Mouse (Mus musculus): ENCODE results near the gene Hist1h2ab. TPM values are rescaled to one million over a fixed set of nuclear protein-coding genes. Genes with fewer than 3 reads are reported as not detected.
"Not testable (repeated sequence)": the region's sequence is repeated elsewhere in the genome, so short reads cannot be mapped to it uniquely, and the experiment has no call there.

The Hist1h2ab gene
- polyA plus RNA-seq, 1 experiment from 2014 or later, result 7.2 TPM

DNA sequence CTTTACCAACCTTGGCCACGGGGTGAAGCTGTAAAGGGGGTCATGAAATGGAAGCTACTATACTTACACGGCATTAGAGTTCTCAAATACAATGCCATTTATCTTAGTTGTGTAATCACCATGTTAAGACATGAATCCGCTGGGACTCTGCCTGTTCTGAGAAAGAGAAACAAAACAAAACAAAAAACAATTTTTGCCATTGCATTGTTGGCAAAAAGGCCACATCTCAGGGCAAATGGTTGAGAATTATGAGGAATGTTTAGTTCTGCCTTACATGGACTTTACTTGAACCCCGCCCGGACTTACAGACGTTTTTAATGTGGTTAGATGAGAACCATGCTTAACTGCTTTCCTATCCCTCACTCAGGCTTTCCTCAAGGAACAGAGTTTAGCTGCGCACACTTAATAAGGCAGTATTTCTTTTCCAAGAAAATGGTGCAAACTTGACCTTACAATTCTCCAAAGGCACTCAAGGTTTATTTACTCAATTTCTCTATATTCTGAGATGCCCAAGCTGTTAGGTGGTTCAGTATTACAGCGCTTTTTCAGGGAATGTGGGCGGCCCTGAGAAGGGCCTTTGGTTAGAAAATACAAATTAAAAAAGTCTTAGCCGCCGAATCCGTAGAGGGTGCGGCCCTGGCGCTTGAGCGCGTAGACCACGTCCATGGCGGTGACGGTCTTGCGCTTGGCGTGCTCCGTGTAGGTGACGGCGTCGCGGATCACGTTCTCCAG, 9.5 kb downstream of the Hist1h2ab start:
- ATAC-seq (replicated peaks), result peak; percentile 51
- Histone ChIP-seq H3K27ac (peak overlapping the region; percentile 87), H3K9ac (peak overlapping the region; percentile 44), H3K4me1 (peaks cover 40% of the 10 kb centered on the region), H3K4me2 (peak overlapping the region; percentile 94), H3K36me3 (replicated peaks) (no peaks in the 10 kb centered on the region), H3K9me3 (no peaks in the 10 kb centered on the region), H3K4me3 (peak overlapping the region; percentile 65), H3K27me3 (replicated peaks) (no peaks in the 10 kb centered on the region)
- 2% methylated on average over 23 of the region's 27 CpGs for whole genome bisulfite sequencing

DNA sequence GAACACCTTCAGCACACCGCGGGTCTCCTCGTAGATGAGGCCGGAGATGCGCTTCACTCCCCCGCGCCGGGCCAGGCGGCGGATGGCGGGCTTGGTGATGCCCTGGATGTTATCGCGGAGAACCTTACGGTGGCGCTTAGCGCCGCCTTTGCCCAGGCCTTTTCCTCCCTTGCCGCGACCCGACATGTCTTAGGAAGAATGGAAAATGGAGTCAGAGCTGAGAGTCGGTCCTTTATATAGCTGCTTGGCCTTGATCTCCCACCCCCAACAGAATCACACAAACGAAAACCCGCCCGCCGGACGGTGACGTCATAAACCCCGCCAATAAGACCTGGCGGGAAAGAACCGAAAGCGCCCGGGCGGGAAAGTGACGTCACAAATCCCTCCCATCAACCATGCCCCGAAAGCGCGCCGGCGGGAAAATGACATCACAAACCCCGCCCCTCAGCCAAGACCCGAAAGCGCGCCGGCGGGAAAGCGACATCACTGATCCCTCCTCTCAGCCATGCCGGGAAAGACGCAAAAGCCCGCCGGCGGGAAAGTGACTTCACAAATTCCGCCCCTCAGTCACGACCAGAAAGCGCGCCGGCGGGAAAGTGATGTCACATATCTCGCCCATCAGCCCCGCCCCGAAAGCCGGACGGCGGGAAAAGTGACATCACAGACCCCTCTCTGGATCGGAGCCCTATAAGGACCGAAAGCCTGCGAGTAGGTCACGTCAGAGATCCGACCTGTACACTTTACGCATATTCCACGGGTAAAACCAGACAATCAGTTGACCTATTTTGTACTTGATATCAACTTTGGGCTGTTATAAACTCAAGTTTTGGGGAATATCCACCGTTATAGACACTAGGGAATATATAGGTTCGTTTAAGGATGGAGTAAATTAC, 10.3 kb downstream of the Hist1h2ab start, which contains the start of gene Hist1h4a:
Hist1h4a (minus strand) TSS at position 259 of the 893 bp plus-strand sequence.
- Histone ChIP-seq H3K4me2 (peak within 1 kb of the TSS; percentile 94), H3K4me3 (peak within 1 kb of the TSS; percentile 65), H3K9me3 (no peaks in the 10 kb centered on the region), H3K9ac (peak within 1 kb of the TSS; percentile 44), H3K36me3 (replicated peaks) (no peaks in the 10 kb centered on the region), H3K27me3 (replicated peaks) (no peaks in the 10 kb centered on the region), H3K27ac (peak within 1 kb of the TSS; percentile 87), H3K4me1 (peaks cover 39% of the 10 kb centered on the region)
- ATAC-seq (replicated peaks), result peak; percentile 81
- WGBS, result under 1% methylated on average over 67 of the region's 72 CpGs

DNA sequence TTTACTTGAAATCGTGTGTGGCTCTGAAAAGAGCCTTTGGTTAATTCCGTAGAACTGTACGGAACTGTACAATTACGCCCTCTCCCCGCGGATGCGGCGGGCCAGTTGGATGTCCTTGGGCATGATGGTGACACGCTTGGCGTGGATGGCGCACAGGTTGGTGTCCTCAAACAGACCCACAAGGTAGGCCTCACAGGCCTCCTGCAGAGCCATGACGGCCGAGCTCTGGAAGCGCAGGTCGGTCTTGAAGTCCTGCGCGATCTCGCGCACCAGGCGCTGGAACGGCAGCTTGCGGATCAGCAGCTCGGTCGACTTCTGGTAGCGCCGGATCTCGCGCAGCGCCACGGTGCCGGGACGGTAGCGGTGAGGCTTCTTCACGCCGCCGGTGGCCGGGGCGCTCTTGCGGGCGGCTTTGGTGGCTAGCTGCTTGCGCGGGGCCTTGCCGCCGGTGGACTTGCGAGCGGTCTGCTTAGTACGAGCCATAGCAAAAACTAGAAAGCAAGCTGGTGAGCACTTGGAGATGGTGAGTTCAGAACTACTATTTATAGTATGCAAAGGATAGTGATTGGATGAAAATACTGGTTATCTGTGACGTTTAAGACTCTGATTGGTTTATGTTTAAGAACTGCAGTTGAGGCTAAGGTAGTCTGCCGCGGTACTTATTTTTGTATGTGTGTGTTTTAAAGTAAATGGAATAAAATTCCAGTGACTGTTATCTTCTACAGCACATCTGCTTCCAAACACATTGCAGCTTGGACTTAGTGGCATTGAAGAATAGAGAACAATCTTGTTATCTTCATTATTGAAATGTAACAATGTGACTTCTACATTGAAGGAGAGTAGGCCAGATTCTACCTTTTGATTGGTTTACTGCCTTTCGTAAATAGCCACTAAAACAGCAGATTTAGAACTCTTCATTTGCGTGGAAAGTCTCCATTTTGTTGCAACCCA, 11.2 kb downstream of the Hist1h2ab start, which contains the start of gene Hist1h3a:
Hist1h3a (minus strand) TSS at position 516 of the 951 bp plus-strand sequence.
- H3K4me2 ChIP-seq, result peak within 1 kb of the TSS; percentile 94
- ATAC-seq (replicated peaks), result peak; percentile 65
- not testable (repeated sequence) for H3K27me3 ChIP-seq (replicated peaks); H3K9me3 ChIP-seq; H3K36me3 ChIP-seq (replicated peaks)
- WGBS, result under 1% methylated on average over 29 of the region's 52 CpGs
- H3K9ac ChIP-seq, result peak within 1 kb of the TSS; percentile 29; the same call in 1 of the 2 replicates
- H3K27ac ChIP-seq, result peak within 1 kb of the TSS; percentile 87
- H3K4me3 ChIP-seq, result peak within 1 kb of the TSS; percentile 65
- peaks cover 38% of the 10 kb centered on the region for H3K4me1 ChIP-seq

DNA sequence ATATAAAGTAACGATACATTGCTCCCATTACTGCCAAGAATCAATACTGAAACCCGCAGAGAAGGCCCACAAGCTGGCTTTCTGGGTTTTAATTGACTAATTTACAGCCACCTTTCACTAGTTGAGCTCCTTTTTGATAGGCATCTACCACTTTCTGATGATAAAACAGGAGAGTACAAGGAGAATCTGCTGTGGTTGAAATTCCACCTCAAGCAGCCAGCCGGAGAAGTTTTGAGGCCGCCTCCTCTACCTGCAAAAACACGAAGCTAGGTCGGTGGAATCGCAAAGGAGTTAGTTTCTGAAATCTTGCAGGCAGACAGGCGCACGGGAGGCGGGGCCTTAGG, 12.3 kb downstream of the Hist1h2ab start:
- Histone ChIP-seq H3K4me3 (peak overlapping the region; percentile 65), H3K36me3 (replicated peaks) (no peaks in the 10 kb centered on the region), H3K27ac (peak overlapping the region; percentile 87), H3K27me3 (replicated peaks) (no peaks in the 10 kb centered on the region), H3K4me2 (peak overlapping the region; percentile 94), H3K9me3 (no peaks in the 10 kb centered on the region), H3K9ac (peak overlapping the region; percentile 67; the same call in 1 of the 2 replicates), H3K4me1 (peaks cover 33% of the 10 kb centered on the region)
- WGBS, result under 1% methylated on average over 10 of the region's 10 CpGs
- no peak for ATAC-seq (replicated peaks)

DNA sequence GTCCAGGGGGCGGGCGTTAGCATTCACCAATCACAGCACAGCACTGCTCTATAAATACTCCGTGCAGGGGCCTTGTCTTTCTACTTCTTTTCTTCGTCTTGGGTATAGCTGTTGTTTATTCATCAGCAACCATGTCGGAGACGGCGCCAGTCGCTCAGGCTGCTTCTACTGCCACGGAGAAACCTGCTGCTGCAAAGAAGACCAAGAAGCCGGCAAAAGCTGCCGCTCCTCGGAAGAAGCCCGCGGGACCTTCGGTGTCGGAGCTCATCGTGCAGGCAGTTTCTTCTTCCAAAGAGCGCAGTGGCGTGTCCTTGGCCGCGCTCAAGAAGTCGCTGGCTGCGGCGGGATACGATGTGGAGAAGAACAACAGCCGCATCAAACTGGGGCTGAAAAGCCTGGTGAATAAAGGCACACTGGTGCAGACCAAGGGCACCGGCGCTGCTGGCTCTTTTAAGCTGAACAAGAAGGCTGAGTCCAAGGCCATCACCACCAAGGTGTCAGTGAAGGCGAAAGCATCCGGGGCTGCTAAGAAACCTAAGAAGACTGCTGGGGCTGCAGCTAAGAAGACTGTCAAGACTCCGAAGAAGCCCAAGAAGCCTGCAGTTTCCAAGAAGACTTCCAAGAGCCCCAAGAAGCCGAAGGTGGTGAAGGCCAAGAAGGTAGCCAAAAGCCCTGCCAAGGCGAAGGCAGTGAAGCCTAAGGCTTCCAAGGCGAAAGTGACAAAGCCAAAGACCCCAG, 12.8 kb downstream of the Hist1h2ab start, which contains the start of gene Hist1h1a:
Hist1h1a (plus strand) TSS at position 81 of the 738 bp plus-strand sequence.
- 3% methylated on average over 34 of the region's 34 CpGs for WGBS
- no peaks in the 10 kb centered on the region for H3K9me3 ChIP-seq
- peak within 1 kb of the TSS; percentile 65 for H3K4me3 ChIP-seq
- H3K36me3 ChIP-seq (replicated peaks), result no peaks in the 10 kb centered on the region
- H3K4me2 ChIP-seq, result peak within 1 kb of the TSS; percentile 94
- H3K4me1 ChIP-seq, result peaks cover 33% of the 10 kb centered on the region
- H3K27me3 ChIP-seq (replicated peaks), result no peaks in the 10 kb centered on the region
- ATAC-seq (replicated peaks), result peak; percentile 77
- H3K9ac ChIP-seq, result peak within 1 kb of the TSS; percentile 67
- H3K27ac ChIP-seq, result peak within 1 kb of the TSS; percentile 87

DNA sequence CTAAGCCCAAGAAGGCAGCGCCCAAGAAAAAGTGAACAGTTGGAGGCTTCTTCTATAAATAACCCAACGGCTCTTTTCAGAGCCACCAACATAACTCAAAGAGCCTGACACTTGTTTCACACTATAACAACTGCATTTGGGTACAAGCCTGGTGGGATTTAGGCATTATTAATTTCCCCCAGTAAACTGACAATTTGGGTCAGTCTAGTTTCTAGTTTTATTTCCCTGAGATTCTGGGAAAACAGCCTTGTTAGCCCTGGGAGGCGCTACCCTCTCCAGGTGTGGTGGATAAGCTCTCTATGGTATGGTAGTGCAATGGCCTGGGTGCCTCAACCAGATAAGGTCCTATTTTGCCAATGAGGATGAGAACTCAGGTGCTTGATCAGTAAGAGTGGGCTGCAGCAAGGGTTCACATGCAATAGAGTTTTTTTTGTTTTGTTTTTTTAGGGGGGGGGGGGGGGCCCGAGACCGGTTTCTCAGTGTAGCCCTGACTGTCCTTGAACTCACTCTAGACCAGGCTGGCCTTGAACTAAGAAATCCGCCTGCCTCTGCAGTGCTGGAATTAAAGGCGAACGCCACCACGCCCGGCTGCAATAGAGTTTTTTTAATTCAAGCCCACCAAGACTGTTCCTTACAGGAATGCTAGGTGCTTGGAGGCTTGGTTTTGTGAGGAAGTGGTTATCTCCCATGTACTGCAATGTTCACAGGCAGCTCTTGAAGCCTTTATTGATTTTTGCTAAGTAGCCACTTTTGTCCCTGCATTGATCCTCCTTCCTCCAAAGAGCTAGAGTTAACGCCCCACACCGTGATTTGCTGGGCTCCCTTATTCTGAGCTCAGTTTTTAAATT, 13.6 kb downstream of the Hist1h2ab start:
- H3K4me3 ChIP-seq, result peak overlapping the region; percentile 65
- no peaks in the 10 kb centered on the region for H3K27me3 ChIP-seq (replicated peaks)
- H3K4me1 ChIP-seq, result peaks cover 33% of the 10 kb centered on the region
- peak overlapping the region; percentile 67 for H3K9ac ChIP-seq
- 28% methylated on average over 12 of the region's 12 CpGs for WGBS
- no peaks in the 10 kb centered on the region for H3K9me3 ChIP-seq
- no peak for ATAC-seq (replicated peaks)
- H3K36me3 ChIP-seq (replicated peaks), result no peaks in the 10 kb centered on the region
- H3K4me2 ChIP-seq, result peak overlapping the region; percentile 94
- peak overlapping the region; percentile 87; the same call in 1 of the 2 replicates for H3K27ac ChIP-seq

DNA sequence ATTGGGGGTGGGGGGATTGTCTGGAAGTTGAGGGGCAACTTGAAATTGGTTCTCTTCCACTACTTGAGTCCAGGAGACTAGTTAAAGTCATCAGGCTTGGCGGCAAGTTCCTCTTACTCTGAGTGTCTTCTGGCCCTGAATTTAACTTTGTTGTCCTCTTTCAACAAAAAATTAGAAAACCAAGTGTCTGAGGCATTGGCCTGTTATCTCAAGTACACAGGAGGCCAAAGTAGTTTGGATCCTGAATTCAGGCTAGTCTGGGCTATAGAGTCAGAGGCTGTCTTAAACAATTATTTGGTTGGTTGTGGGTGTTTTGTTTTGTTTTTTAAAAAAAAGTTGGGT, 14.2 kb downstream of the Hist1h2ab start:
- WGBS, result 73% methylated on average over 1 of the region's 1 CpGs
- Histone ChIP-seq H3K4me1 (peaks cover 28% of the 10 kb centered on the region), H3K9me3 (no peaks in the 10 kb centered on the region), H3K27me3 (replicated peaks) (no peaks in the 10 kb centered on the region), H3K4me2 (no peak overlapping the region), H3K9ac (no peak overlapping the region), H3K36me3 (replicated peaks) (no peaks in the 10 kb centered on the region), H3K4me3 (no peak overlapping the region), H3K27ac (no peak overlapping the region)
- no peak for ATAC-seq (replicated peaks)

DNA sequence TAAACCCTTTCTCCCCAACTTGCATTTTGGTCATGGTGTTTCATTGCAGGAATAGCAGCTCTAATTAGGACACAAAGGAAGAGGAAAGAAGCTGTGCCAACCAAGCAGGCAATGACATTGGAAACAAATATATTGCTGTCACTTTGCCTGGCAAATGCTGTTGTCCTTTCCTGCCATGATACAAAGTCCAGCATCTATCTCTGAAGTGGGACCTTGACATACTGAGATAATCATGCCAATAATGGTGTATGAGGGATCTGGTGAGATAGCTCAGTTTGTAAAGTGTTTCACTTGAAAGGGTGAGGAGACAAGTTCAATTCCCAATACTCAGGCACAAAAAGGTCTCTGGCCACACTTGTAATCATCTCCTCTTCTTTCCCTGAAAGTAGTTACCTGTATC, 15.8 kb downstream of the Hist1h2ab start:
- no peaks in the 10 kb centered on the region for H3K9me3 ChIP-seq
- no peak overlapping the region for H3K9ac ChIP-seq
- no peak overlapping the region for H3K27ac ChIP-seq
- no peak for ATAC-seq (replicated peaks)
- H3K4me2 ChIP-seq, result no peak overlapping the region
- H3K4me1 ChIP-seq, result peaks cover 20% of the 10 kb centered on the region
- H3K4me3 ChIP-seq, result no peak overlapping the region
- H3K36me3 ChIP-seq (replicated peaks), result no peaks in the 10 kb centered on the region
- no peaks in the 10 kb centered on the region for H3K27me3 ChIP-seq (replicated peaks)

DNA sequence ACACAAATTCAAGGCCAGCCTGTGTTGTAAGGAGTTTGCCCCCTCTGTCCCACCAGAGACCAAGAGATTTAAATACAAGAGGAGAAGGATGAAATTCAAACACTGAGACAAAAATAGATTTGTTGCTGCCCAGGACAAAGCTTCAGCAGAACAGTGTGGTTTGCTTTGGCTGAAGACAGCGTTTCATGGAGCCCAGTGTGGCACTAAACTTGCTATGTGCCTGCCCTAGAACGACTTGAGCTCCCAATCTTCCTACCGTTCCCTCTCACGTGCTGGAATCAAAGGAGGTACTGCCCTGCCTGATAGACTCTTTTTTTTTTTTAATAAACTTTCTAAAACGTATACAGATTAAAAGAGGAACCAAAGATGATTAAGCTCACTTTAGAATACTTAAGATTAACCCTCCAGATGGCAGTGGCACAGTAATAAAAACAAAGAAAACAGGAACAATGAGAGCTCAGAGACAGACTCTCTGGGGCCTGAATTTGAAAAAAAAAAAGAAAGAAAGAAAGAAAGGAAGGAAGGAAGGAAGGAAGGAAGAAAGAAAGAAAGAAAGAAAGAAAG, 18.0 kb downstream of the Hist1h2ab start:
- 45% methylated on average over 5 of the region's 5 CpGs for WGBS
- Histone ChIP-seq H3K4me3 (no peak overlapping the region), H3K27ac (no peak overlapping the region), H3K4me1 (peaks cover 6% of the 10 kb centered on the region), H3K27me3 (replicated peaks) (no peaks in the 10 kb centered on the region), H3K36me3 (replicated peaks) (no peaks in the 10 kb centered on the region), H3K4me2 (no peak overlapping the region), H3K9ac (no peak overlapping the region), H3K9me3 (no peaks in the 10 kb centered on the region)
- ATAC-seq (replicated peaks), result no peak

DNA sequence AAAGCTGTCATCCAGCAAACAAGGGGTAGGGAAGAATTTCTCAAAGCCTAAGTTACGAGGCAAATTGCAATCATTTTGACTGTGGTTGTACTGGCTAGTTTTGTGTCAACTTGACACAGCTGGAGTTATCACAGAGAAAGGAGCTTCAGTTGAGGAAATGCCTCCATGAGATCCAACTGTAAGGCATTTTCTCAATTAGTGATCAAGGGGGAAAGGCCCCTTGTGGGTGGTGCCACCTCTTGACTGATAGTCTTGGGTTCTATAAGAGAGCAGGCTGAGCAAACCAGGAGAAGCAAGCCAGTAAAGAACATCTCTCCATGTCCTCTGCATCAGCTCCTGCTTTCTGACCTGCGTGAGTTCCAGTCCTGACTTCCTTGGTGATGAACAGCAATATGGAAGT, 18.7 kb downstream of the Hist1h2ab start, which contains the start of gene Trim38:
Trim38 (plus strand) TSS at position 301 of the 400 bp plus-strand sequence.
- not testable (repeated sequence) for H3K4me3 ChIP-seq; ATAC-seq (replicated peaks); H3K9me3 ChIP-seq; H3K27ac ChIP-seq; H3K36me3 ChIP-seq (replicated peaks); H3K9ac ChIP-seq; H3K4me1 ChIP-seq; H3K27me3 ChIP-seq (replicated peaks); H3K4me2 ChIP-seq
- 84% methylated on average over 2 of the region's 2 CpGs for WGBS

Measured in midbrain, embryonic 15.5 days (tissue).